Mouse (Mus musculus) lung, adult 2 months (tissue): ENCODE data around the gene Trpm2.

Experiments
- CTCF ChIP-seq: fragments of 200-500 bp; IDR thresholded peaks from 2 replicates; pipeline ENCODE4 v1.5.1; 2011; ENCODE audit warnings: mild to moderate bottlenecking, low read length, control low read depth; ENCODE audit not compliant: insufficient read depth
- POLR2A ChIP-seq: fragments of 200-500 bp; IDR thresholded peaks from 2 replicates; pipeline ENCODE4 v1.6.1; 2011; ENCODE audit warnings: low read depth, mild to moderate bottlenecking, control low read depth, low read length, borderline replicate concordance; ENCODE audit errors: extremely low read depth

- TF ChIP-seq CTCF (no peak), POLR2A (no peak)
Observed at GRCm38 (mm10) chr10:78010335-78010734, 40.0 kb upstream of the Trpm2 start.
